Mouse (Mus musculus) embryonic fibroblast, embryonic 13.5 days (primary cell): ENCODE measurements at regions not wholly inside any gene's neighbourhood (a gene's known extent, or its start where the extent isn't known, plus 50 kb on each side); places are given as distances from the start of the nearest gene placed in this dataset.

ENCODE experiments used
- H3K27ac ChIP-seq: 2 replicates; pipeline ENCODE4 v1.5.1; 2012; ENCODE audit warnings: low read length, control low read depth, inconsistent platforms; ENCODE audit not compliant: insufficient read depth
- H3K4me1 ChIP-seq: 2 replicates; pipeline ENCODE4 v1.6.1; 2011; ENCODE audit warnings: low read length; ENCODE audit not compliant: control insufficient read depth, insufficient read depth
- H3K4me3 ChIP-seq: 2 replicates; pipeline ENCODE4 v1.5.1; 2011; ENCODE audit warnings: mild to moderate bottlenecking, control low read depth, low read length; ENCODE audit not compliant: insufficient read depth
- CTCF ChIP-seq: IDR thresholded peaks from 2 replicates; pipeline ENCODE4 v1.5.1; 2011; ENCODE audit warnings: mild to moderate bottlenecking, control low read depth, low read length, moderate library complexity, borderline replicate concordance; ENCODE audit not compliant: insufficient read depth
- POLR2A ChIP-seq: IDR thresholded peaks from 2 replicates; pipeline ENCODE4 v1.6.1; 2011; ENCODE audit warnings: low read depth, mild to moderate bottlenecking, control low read depth, low read length, moderate library complexity

DNA sequence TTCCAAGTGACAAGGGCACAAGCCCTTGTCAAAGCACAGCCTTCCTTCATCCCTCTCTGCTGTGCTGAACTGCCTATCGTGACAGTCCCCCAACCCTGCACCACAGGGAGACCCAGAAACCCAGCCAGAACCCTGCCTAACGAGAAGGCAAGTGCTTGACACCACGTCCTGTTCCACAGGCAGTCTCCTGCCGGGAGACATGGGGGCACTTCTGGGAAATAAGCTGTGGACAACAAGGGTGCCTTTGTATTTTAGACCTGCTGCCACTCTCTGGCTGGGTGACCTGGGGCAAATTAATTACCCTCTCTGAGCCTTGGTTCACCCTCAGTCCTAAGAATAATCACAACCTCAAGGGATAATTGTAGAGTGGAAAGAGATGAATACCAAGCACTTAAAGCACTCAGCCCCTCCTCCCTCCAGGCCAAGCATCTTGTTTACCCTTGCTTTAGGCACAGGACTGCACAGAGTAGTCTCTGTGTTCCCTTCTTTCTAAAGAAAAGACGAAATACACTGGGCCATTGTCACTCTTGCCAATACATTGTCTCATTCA, 177.6 kb downstream of the Tle3 start:
- Histone ChIP-seq H3K27ac (no peak overlapping the region), H3K4me1 (peaks cover 4% of the 10 kb centered on the region), H3K4me3 (no peak overlapping the region)
- TF ChIP-seq POLR2A (no peak), CTCF (no peak)

DNA sequence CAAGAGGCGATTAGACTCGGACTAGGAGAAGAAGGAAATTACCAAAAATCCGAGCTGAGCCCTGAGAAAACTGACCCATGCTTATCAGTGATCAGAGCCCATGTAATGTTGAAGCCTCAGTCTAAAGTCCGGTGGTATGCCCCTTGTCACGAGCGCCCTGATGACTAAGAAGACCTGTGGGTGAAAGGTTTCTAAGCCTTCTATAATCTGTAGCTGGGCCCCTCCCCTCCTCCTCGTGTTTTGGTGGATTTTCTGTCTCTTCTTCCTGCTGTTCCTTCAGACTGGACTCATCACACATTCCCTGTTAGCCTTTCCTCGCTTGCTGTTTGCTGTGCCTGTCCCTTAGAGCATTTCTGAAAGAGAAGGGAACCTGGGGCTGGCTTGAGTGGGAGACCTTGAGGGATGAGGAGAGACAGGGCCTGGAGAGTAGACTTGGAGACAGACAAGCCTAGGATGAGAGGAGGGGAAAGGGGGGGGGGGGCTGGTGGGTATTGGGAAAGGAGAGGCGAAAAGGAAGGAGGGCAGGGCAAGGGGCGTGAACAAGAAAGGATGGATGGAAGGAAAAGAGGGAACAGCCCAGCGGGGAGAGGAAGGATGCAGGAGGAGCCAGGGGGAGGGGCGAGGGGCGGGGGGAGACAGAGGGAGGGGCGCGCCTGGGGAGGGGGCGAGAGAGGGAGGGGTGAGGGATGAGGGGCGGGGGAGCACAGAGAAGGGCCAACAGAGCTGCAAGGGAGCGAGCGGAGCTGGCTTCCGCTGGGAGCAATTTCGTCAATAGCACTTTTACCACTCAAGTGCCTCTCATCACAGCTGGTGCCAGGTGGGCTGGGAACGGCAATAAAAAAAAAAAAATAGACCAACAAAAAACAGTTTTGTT, 165.4 kb downstream of the Tle3 start:
- Histone ChIP-seq H3K4me3 (no peak overlapping the region), H3K27ac (no peak overlapping the region), H3K4me1 (no peaks in the 10 kb centered on the region)
- TF ChIP-seq POLR2A = no peak
- no peak for TF ChIP-seq CTCF

- no peak overlapping the region for H3K4me3 ChIP-seq
- H3K27ac ChIP-seq = no peak overlapping the region
- no peak for TF ChIP-seq CTCF
- TF ChIP-seq POLR2A = no peak
- H3K4me1 ChIP-seq = no peaks in the 10 kb centered on the region
Measured at GRCm38 (mm10) chr9:61533237-61533636, 161.1 kb downstream of the Tle3 start.

DNA sequence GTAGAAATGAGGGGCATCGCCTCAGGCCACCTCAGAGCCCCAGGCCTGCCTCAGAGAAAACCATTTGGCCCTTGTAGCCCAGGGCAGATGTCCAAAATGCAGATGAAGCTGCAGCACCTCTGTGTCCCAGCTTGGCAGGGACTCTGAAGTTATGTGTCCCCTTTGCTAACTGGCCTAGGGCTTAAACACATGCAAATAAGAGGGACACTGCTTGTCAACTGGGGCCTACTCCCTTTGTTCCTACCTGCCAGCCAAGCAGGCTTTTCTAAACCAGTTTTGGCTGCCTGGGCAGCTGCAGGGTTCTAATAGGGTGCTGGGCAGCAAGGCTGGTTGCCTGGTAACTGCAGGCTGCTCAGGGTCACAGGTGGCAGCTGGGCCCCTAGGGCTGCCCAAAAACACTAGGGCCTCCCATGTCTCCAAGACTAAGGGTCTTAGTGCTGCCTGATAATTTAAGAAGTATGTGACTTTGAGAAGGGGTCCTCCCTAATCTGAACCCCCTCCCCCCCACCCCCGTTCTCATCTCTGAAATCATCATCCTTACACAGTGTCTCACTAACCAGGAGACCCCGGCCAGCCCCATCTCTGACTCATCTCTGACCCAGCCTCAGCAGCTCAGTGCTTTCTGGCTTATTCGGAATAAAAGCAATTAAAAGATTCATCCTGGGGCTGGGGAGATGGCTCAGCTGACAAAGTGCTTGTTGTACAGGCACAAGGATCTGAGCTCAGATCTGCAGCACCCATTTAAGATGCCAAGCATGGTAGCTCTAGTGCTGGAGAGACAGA, 158.3 kb downstream of the Tle3 start:
- TF ChIP-seq CTCF = no peak
- no peak for TF ChIP-seq POLR2A
- no peak overlapping the region for H3K27ac ChIP-seq
- H3K4me1 ChIP-seq = no peaks in the 10 kb centered on the region
- H3K4me3 ChIP-seq = no peak overlapping the region

DNA sequence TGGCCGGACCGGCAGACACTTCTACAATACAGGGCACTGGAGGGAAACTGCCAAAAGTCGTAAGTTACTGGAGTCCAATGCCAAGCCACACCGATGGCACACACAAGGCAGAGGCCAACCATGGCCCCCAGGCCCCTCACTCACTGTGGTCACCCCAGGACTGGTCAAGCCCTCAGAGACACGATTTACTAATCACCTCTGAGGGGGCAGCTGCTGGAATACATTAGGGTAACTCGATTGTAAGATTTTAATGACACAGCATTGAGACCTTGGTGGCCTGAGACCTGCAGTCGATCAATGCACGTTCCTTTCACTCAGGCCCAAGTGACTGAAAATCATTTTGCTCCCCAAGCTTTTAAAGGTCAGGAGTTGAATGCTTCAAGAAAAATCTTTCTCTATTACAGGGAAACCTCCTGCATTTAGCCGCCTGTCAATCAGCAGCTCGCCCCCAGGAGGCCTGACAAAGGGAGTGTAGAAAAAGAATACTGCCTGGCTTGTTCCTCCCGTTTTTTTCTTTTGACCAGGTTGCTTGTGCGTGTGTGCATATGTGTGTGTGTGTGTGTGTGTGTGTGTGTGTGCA, 156.2 kb downstream of the Tle3 start:
- TF ChIP-seq POLR2A (no peak), CTCF (no peak)
- Histone ChIP-seq H3K4me1 (no peaks in the 10 kb centered on the region), H3K27ac (no peak overlapping the region), H3K4me3 (no peak overlapping the region)

DNA sequence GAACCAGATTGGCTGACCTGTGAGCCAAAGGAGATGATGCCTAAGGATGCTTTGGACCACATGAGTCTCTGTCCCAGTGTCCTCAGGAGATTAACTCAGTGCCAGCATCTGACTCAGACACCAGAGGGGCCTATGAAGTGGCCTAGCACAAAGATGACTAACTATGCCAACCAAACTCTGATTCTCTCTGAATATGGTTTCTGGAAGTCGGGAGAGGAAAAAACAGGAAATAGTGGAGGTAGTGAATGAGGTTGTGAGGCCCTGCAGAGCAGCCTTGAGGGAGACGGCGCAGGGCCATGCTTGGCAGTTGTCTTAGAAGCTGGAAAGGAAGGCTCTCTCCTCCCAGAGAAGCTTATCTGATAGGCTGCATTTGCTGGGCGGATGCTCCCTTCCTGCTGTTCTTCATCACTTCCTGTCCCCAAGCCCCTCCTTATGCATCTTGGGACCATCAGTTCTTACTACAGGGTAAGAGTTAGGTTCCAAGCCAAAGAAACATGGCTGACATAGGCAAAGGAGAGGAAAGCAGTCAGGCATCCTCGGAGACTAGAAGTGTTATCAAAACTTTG, 155.4 kb downstream of the Tle3 start:
- H3K27ac ChIP-seq = no peak overlapping the region
- no peaks in the 10 kb centered on the region for H3K4me1 ChIP-seq
- H3K4me3 ChIP-seq = no peak overlapping the region
- no peak for TF ChIP-seq CTCF
- no peak for TF ChIP-seq POLR2A

DNA sequence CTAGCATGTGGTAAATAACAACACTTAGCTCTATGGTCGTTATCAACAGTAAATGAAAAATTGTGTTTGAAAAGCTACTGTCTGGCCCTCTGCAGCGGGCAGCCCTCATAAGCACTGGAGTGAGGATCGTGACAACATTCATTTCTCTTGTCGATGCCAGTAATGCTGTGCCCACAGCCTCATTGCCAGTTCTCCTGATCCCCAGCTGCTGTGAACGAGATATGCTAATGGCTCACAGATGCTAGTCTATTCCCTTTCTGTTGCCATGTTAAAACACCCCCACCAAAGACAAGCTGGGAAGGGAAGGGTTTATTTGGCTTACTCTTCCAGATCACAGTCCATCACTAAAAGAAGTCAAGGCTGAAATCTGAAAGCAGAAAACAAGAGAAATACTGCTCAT, 148.0 kb downstream of the Tle3 start:
- TF ChIP-seq POLR2A (no peak), CTCF (no peak)

GRCm38 (mm10) chr9:61517906-61518305, 145.7 kb downstream of the Tle3 start:
- Histone ChIP-seq H3K4me1 (no peaks in the 10 kb centered on the region), H3K4me3 (no peak overlapping the region), H3K27ac (no peak overlapping the region)
- TF ChIP-seq CTCF = no peak
- TF ChIP-seq POLR2A = no peak

More for the DNA sequence above, 148.0 kb downstream of the Tle3 start:
- no peaks in the 10 kb centered on the region for H3K4me1 ChIP-seq
- H3K4me3 ChIP-seq = no peak overlapping the region
- H3K27ac ChIP-seq = no peak overlapping the region

DNA sequence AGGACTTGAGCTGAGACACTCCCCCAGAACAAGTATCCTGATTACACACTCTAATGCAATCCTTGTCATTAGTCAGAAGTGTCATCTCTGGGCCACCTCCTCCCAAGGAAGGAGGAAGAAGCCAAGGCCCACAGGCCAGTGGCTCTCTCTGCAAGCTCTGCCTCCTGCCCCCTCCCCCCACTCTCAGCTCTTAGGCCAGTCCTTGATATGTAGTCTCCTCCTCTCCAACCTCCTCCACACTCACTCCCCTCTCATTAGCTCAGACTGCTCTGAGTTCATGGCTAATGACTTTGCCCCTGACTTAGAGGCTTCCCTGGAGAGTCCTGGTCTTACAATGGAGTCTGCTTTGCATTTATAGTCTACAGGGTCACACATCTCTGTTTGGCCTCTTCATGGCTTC, 139.3 kb downstream of the Tle3 start:
- TF ChIP-seq CTCF (no peak), POLR2A (no peak)
- Histone ChIP-seq H3K4me3 (no peak overlapping the region), H3K4me1 (no peaks in the 10 kb centered on the region), H3K27ac (no peak overlapping the region)
